Mouse (Mus musculus): ENCODE results near the gene Atl2. TPM values are rescaled to one million over a fixed set of nuclear protein-coding genes. Genes with fewer than 3 reads are reported as not detected.

Gene Atl2
- 10 to 100 TPM; 71.2 to 75.2 TPM for total RNA-seq (2021)
- long read RNA-seq, experiment 1, transcript Atl2-201 (13 exons, 3,618 nt) = major isoform, 131 of 154 reads
- long read RNA-seq, experiment 1, partial matches to known transcripts = 9 of 154 reads
- long read RNA-seq, experiment 1, other reads (novel, unspliced or antisense) = 13 of 154 reads
- long read RNA-seq, experiment 2, transcript Atl2-201 (13 exons, 3,618 nt) = major isoform, 99 of 117 reads
- long read RNA-seq, experiment 2, partial matches to known transcripts = 6 of 117 reads
- long read RNA-seq, experiment 2, other reads (novel, unspliced or antisense) = 11 of 117 reads

DNA sequence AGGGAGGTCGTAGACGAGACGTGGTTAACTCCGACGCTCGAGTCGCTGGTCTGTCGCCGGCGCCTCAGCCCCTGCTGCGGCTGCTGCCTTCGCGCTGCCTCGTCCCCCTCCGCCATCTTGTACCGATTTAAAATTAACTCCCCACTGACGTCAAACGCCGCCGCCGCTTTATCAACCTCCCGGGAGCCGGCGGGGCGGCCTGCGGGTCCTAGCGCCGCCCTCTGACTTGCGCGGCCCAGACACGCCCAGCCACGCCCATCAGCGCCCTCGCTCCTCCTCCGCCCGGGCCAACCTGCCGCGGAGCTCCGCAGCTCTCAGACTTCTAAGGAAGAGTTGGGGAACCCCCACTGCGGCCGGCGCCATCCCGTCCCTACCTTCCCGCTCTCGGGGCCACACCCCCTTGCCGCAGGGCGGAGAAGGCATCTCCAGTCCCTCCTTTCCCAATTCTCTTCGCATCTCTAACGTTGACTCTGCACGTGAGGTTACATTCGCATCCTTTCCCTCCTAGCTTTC, at the start of gene Atl2:
Atl2 (minus strand) TSS at position 213 of the 513 bp plus-strand sequence.
- DNase-seq = peak; percentile 94

DNA sequence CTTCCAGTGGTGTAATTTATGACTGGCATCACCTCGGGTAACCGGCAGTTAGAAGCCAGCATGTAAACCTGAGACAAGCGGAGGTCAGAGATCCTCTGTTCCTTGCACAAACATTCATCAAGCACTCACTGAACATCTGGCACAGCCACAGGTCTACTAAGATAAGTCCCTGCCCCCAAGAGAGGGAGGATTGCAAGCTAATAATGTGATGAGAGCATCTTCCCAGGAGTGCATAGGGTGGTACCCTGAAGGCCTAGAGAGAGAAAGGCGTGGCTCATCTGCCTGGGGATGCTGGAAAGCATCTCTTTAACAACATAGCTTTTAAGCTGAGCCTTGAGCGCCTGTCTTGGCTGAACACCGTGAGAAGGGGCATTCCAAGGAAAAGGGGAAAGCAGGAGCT, 48.9 kb upstream of the Atl2 start:
- DNase-seq = no peak

DNA sequence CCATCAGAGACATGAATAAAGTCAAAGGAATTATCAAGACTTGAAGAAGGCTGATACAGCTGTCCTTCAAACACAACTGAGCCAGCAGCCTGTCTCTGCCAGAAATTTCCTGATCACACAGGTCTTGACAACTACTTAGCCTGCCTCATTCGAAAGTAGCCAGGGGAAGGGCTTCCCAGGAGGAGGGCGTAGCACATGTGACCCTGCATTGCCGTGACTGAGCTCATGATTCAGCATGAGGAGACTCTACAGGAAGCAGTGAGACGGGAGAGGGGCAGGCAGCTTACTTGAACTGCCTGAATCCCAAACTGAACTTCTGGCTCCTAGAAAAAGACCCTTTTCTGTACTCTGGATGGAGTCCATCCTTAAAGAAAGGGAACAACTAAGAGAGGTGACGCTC, 46.5 kb upstream of the Atl2 start:
- DNase-seq = no peak

DNA sequence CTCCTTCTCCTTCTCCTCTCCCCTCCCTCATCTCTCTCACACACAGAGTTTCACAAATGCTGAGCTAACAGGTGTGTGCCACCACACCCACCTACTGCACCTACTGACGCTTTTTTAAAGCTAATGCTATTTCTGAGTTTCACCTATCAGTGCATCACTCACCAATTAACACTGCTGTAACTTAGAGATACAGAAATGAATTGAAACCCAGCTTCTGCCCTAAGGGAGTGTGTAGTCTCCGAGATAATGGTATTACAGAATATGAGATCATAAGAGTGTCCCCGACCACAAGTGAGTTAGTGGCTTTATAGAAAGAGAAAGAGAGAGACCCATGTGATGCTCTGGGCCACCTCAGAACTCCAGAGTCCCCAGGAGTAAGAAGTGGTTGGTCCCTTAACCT, 43.2 kb upstream of the Atl2 start:
- DNase-seq = no peak

DNA sequence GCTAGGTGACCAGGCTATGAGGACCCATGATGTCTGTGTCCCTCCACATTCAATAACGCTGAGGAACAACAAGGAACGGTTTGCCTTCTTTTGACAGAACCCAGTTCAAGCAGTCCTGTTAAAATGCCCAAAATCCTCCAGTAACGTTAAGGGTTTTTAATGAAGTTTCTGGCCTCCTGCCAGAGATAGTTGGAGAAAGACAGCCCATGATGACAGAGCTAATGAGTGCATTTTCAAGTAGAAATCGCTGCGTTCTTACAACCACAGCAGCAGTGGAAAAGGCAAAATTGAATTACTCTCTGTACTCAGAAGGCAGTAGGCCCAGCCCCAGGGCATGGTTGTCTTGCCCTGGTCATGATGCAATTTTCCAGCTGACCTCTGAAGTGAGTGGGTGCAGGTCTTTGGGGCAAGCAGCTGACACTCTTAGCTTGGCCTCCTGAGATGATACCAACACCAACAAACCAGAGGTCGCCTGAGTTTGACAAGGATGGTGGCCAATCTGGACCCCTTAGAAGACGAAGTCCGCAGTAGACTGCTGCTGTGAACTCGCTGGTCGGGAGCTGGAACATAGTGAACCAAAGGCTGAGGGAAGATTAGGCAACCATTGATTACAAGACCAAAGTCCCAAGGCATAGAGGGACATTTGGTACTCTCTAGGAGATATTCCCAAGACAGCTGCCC, 42.1 kb upstream of the Atl2 start:
- DNase-seq = no peak

DNA sequence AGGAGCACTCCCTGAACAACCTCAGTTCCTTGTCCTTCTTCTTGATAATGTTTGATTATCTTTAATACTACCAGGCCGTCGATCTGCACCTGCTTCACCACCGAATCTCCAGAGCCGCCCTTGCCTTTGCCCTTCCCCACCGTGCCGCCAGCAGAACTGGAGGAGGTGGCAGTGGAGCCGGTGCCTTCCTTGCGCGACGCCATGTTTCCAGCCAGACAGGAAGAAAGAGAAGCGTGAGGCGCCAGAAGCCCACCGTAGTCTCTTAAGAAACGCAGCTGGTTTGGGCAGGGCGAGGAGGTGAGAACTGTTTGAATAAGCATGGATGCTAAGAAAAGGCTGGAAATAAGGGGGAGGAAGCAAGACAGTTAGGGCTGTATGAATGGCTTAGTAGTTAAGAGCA, 38.4 kb upstream of the Atl2 start:
- DNase-seq = no peak

DNA sequence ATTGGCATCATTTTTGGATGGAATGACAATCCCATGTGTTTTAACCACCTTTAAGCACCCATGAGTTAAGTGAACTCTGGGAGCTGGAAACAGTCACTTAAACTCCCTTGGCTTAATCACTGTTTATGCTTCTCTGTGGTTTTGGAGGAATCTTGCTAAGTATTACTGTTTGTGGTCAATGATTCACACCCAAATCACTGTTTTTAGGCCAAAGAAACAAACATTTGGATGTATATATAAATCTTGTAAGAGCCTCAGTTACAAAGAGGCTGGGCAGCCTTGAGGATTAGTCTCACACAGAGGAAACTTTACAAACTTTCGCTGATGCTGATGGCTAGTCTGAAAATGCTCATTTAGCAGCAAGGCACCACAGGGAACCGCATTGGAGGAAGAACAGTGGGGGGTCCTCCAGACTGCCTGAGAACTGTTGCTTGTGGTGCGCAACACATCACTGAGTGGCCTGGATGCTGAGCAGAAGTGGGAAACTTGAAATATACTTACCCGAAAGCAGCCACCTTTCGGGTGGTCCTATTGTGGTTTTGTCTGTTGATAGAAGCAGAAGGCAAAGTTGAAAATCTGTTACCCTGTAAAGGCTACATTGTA, 36.9 kb upstream of the Atl2 start:
- no peak for DNase-seq

DNA sequence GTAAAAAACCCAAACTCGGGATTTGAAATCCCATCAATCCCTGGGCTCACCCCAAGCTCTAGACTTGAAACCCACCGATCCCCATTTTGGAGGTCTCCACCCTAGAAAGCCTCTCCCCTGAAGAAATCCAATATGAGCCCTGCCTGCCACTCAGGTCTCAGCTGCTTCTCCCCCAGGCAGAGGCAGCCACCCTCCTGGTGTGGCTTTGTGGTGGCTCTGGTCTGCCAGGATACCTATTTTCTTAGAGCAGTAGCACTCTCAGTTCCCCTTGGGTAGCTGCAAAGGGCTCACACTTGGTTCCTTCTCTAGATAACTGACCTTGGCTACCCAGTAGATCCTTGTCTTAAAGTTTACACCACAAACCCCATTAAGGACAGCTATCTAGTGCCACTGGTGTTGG, 31.2 kb upstream of the Atl2 start:
- no peak for DNase-seq

DNA sequence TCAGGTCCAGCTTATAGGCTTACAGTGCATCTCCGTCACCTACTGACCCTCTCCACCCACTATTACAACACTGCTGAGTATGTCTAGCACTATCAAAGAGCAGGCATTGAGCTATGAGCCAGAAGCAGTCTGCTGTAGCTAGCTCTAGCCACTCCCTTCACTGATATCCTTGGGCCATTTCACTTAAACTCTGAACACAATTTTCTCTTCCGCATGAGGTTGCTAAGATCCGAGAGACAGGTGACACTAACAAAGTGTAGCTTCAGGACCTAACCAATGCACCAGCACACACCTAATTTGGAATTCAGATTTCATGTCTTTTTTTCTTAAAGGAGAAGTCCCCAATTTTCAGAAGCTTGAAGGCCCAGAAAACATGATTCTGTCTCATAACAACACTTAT, 30.6 kb upstream of the Atl2 start:
- DNase-seq = no peak

DNA sequence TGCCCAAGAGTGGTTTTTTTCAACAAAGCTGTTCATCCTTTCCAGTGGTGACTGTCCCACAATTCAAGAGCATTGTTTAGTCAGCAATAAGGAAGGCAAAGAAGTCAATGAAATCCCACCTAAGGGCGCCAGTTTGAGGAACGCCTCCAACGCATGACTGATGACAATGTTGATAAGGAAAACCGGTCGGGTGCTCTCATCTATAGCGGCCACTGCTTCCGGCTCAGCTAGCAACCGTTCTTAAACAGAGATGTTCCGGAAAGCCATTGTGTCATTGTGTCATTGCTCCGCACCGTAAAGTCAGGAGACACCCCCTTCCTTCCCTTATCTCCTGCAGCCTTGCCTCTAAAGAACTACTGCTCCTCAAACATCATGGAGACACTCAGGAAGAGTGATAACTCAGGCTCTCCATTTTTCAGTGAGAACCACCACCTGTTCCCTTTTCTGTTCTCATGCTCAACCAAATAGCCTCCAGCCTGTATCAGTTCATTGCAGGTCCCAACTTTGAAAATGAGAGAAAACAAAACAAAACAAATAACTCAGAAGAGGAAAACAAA, 30.0 kb upstream of the Atl2 start:
- no peak for DNase-seq

DNA sequence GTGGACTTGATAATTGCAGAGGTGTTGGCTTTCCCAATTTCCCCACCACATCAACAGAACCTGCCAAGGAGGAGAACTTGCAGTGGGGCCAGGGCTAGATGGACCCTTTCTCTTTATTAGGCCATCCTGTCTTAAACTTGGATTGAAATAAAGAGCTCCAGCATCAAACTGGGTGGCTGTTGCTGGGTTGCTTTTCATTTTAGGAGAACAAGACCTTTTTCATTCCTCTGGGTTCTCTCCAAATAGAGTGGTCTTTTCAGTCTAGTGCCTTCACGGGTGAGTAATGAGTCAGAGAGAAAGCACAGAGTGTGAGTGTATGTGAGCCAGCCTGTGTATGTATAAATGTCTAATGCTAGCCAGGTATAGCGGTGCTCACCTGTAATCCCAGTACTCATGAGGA, 24.4 kb upstream of the Atl2 start:
- DNase-seq = no peak

DNA sequence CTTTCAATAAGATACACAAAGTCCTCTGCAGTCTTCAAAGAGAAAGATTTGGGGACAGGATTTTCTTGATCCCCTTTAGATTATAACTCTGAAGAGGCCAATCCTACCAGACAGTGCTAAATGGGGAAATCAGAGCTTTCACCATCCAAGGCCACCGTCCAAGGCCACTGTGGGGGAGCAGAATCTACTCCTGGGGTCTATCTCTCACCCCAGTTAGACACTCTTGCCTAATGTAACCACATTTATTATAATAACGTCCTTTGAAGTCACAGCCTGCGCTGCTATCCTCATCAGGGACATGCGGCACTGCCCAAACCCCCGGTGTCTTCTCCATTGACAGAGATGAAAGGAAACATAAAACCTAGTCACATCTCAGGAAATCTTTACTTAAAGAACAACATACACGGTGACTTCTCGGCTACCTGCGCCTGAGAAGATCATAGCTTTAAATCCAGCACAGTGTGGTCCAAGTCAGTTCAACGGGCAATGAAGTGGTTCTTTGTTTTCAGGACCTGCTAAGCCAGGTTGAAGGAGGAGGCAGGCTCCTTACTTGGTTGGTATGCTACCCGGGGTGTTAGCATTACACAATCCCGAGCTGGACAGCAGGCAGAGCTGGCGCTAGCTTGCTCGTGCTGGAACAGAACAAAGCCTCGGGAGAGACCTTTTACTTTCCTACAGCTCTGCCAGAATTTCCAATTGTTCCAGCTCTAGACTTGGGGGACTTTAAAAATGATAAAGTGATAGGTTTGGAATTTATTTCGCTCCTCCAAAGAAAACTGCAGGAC, 23.8 kb upstream of the Atl2 start:
- DNase-seq = peak; percentile 14

DNA sequence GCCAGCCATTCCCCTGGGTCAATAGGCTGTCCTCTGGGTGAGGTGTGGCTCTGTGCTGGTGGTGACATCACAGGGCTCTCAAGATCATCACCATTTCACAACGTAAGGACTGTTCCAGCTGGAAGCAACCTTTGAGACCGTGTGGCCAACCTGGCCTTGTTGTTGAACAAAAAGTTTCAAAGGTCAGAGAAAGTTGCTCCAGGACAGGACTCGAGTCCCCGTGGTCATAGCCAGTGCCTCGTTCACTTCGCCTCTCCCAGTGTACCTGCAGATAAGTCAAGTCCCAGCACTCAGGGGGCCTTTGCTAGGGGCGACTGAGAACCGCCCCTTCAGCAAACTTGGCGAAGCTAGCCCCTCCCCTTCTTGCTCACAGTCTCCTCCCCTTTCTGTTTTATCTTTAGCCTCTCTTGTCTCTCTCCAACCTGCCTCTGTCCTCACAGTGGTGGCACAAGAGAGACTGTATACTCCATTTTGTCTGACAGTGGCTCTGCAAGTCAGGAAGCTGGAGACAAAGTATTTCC, 22.6 kb upstream of the Atl2 start:
- DNase-seq = no peak

DNA sequence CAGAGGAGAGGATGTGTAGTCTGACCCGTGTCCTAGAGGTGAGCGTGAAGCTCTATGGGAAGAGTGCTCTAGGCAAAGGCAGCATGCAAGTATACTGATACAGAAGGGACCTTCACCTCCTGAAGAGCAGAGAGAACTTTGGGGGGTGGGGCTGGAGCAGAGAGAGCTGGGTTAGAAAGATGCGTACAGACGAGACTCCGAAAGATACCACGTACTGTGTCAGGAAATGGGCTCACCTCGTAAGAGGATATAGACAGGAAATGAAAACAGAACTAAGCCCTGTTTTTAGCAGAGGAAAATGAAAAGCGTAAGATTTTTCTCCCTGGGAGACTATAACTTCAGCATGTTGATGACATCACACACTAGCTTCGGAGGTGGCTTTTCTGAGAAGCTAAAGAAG, 21.1 kb upstream of the Atl2 start:
- DNase-seq = no peak

DNA sequence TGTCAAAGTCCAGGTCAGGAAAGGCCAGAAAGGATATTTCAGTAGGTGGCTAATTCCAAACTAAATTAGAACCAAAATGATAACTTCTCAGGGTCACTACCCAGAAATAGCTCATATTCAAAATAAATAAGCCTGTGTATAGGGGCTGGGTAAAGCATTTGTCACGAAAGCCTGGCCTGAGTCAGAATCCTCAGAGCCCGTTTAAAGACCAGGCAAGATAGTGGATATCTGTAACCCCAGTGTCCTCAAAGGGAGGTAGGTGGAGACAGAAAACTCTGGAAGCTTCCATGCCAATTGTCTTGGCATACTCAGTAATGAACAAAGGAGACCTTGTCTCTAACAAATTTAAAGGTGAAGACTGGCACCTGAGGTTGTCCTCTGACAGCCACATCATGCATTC, 16.3 kb upstream of the Atl2 start:
- DNase-seq = no peak

DNA sequence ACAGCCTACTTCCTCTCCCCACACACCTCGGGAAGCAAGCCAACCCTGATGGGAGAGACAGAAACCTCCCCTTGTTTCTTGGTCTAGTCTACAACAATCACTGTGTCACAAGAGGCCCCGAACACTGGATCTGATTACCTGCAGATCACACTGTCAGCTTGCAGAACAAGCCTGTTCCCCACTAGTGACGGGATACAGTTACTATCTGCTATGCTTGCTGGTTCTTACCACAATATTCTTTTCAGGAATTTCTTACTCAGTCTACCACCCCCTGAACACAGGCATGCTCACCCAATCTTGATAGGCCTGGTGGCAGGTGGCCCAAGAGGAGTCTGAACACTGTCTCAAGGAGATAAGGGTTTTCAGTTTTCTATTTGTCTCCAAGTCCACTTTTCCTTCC, 15.8 kb upstream of the Atl2 start:
- no peak for DNase-seq

DNA sequence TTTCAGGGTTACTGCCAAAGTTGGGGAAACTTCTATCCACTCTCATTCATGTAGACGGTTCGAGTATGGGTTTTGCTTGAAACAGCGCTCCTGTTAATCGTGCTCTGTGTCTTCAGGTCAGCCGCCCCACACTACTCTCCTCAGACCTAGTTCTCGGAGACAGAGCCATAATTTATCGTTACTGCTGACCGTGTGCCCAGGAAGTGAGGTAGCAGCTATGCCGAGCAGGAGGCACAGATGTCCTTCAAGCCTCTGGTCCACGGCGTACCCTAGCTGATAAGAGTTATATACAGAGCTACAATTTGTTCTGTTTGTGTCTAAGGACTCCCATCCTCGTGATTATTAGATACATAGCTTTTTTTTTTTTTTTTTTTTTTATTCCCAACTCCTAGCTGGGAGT, 13.6 kb upstream of the Atl2 start:
- no peak for DNase-seq

DNA sequence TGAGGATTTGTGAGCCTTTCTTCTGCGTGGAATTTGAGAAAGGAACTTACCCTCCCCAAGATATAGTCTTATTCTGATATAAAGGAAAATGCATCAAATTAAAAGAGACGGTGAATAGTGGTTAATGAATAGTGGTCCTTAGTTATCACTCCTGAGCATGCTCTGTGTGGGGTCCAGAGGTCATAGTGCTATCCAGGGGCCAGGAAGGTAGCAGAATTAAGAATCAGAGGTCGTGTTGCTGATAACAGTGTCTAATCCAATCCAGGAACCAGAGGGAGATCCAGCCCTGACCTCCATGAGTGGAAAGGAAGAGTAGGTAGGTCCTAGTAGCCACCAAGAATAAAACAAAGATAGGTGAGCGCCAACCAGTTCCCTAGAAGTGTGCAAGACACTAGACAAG, 11.8 kb upstream of the Atl2 start:
- no peak for DNase-seq

DNA sequence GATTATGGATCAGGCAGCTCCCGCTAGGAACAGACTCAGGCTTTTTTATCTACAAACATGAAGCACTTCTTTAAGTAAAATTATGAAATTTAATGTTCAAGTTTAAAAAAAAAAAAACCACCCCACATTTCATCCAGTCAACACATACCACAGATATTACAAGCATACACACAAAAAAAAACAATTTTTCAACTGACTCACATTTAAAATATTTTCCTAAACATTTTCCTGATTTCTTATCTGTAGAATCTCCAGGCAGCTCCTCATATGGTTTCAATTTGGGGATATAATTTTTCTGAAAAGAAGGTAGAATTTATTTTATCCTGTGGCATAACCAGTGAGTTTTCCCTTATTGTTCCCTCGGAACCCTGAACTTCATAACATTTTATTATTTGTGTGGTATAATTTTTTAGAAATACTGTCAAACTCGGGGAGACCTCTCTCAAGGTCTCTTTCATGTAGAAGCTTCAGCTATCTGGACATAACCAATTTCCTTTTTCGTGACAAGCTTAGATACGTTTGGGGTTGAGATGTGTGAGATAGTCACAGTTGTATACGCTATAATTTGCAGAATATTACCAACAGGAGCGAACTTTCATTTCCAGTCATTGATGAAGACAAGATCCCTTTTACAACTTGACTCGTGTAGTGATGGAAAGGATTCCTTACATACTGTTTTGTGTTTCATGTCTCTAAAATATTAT, 11.0 kb upstream of the Atl2 start:
- no peak for DNase-seq

DNA sequence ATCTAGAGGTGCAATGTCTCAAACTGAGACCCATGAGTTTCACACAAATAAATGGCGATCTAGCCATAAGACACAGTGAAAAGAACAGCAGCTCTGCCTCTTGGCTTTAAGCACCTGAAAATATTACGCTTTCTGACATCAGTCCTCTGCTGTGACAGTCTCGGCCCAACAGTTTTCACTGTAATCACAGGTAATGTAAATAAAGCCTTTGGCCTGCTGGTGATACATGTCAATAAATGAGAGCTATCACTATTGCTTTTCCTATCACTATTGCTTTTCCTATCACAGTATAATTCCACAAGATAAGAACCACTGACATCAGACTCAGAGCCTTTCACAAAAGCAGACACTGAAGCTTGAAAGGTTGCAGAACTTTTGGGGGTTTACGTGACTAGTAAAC, 8.7 kb upstream of the Atl2 start:
- no peak for DNase-seq

DNA sequence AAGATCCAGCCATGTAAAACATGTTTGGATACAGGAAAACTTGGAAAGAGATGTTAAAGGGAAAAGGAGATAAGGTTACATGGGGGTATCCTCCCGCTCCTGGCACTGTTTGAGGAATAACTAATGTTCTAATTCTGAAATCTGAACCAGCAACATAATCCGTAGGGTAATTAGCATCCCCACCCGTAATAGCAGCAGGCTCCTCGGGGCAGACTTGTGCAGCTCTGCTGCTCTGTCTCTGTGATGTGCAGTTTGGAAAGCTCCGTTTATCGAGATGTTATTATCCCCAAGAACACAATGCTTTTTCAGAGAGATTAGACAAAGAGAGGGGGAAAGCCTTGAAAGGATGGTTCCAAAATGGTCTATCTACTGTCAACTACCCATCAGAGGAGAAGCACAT, 5.3 kb upstream of the Atl2 start:
- no peak for DNase-seq

Data from gastrocnemius, postnatal 10 days (tissue).